Mouse (Mus musculus): ENCODE results near the gene Mxi1. TPM values are rescaled to one million over a fixed set of nuclear protein-coding genes. Genes with fewer than 3 reads are reported as not detected.

Mxi1 gene
- polyA plus RNA-seq, 1 experiment from 2014 or later: 56.4 TPM

DNA sequence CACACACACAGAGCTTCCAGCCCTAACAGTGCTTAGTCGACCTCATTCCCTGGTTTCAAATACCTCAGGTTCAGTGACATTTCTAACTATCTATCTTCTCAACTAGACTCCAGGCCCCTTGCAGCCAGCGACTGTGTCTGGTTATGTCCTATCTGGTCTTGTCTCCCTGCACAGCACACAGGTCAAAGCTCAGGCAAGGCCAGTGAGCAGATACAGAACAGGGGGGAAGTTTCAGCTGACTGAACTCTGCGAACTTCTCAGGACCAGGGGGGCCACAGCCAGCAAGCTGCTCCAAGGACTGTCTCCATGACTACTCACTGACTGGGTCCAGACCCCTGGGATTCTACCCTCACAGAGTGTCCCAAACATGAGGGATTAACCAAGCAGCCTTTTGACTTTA is 35.1 kb upstream of the Mxi1 start:
- H3K36me3 ChIP-seq (ENCODE audit: control insufficient read depth, insufficient read depth, low read length): no peaks in the 10 kb centered on the region
- no peaks in the 10 kb centered on the region for H3K27me3 ChIP-seq (ENCODE audit: control insufficient read depth, insufficient read depth, low read length)
- no peak overlapping the region for H3K9ac ChIP-seq (ENCODE audit: low read length)
- DNase-seq (ENCODE audit: low spot score) (no peak), ATAC-seq (ENCODE audit: insufficient read depth, low FRiP score, low TSS enrichment) (no peak)
- no peak overlapping the region for H3K27ac ChIP-seq (ENCODE audit: low read depth, low read length)
- no peaks in the 10 kb centered on the region for H3K4me1 ChIP-seq (ENCODE audit: control insufficient read depth, insufficient read depth, low read length)
- no peak overlapping the region for H3K4me3 ChIP-seq (ENCODE audit: low read depth, low read length)
- H3K4me2 ChIP-seq (ENCODE audit: low read depth): no peak overlapping the region
- H3K9me3 ChIP-seq (ENCODE audit: control insufficient read depth, low read length): no peaks in the 10 kb centered on the region
- 41% methylated on average over 3 of the region's 3 CpGs for WGBS

- Histone ChIP-seq H3K9ac (ENCODE audit: low read length) (no peak overlapping the region), H3K9me3 (ENCODE audit: control insufficient read depth, low read length) (no peaks in the 10 kb centered on the region), H3K4me3 (ENCODE audit: low read depth, low read length) (no peak overlapping the region), H3K27ac (ENCODE audit: low read depth, low read length) (no peak overlapping the region), H3K4me1 (ENCODE audit: control insufficient read depth, insufficient read depth, low read length) (no peaks in the 10 kb centered on the region), H3K27me3 (ENCODE audit: control insufficient read depth, insufficient read depth, low read length) (no peaks in the 10 kb centered on the region), H3K36me3 (ENCODE audit: control insufficient read depth, insufficient read depth, low read length) (no peaks in the 10 kb centered on the region), H3K4me2 (ENCODE audit: low read depth) (no peak overlapping the region)
- WGBS: 76% methylated on average over 19 of the region's 19 CpGs
- no peak for DNase-seq (ENCODE audit: low spot score)
- ATAC-seq (ENCODE audit: insufficient read depth, low FRiP score, low TSS enrichment): no peak
Observed at GRCm38 (mm10) chr19:53276902-53277707, 33.2 kb upstream of the Mxi1 start.

DNA sequence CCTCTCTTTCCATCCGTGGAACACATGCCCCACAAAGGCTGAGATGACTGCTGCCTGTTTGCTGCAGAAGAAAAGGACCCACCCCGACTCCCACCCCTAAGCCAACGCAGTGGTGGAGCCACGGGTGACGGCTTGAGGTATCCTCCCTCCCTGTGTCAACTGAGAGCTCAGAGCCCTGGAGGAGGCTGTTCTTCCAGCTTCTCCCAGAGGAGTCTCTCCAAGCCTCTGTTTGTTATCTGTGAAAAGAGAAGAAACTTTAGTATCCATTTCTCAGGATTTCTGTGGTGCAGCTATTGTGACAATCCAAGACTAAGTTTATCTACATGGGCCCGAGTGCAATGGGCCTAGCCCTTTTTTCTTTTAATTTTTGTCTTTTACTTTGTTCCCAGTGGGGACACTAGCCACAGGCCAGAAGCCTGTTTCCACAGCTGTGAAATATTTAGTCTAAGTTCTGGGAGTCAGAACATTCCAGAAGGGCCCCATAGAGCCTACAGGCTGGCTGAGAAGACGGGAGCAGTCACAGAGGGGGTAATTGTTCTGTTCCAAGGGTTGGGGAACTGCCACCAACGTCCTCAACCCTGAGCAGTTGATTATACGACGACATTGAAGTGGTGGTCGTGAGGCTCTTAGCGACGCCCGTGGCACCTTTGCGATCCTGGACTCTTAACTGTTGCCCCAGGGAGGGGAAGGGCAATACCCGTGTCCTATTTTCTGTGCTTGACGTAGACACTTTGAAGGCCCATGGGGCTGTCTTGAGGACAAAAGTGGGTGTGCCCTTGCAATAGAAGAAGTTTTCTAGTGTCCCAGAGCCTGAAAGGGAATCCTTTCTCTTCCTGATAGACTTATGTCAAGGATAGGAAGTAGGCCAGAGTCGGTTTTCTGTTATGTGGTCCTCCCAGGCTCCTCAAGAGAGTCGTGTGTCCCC is 31.6 kb upstream of the Mxi1 start:
- DNase-seq (ENCODE audit: low spot score): no peak
- no peak overlapping the region for H3K9ac ChIP-seq (ENCODE audit: low read length)
- no peak overlapping the region for H3K27ac ChIP-seq (ENCODE audit: low read depth, low read length)
- no peak for ATAC-seq (ENCODE audit: insufficient read depth, low FRiP score, low TSS enrichment)
- H3K4me3 ChIP-seq (ENCODE audit: low read depth, low read length): no peak overlapping the region
- H3K27me3 ChIP-seq (ENCODE audit: control insufficient read depth, insufficient read depth, low read length): no peaks in the 10 kb centered on the region
- WGBS: 66% methylated on average over 19 of the region's 19 CpGs
- no peaks in the 10 kb centered on the region for H3K36me3 ChIP-seq (ENCODE audit: control insufficient read depth, insufficient read depth, low read length)
- no peaks in the 10 kb centered on the region for H3K9me3 ChIP-seq (ENCODE audit: control insufficient read depth, low read length)
- no peak overlapping the region for H3K4me2 ChIP-seq (ENCODE audit: low read depth)
- no peaks in the 10 kb centered on the region for H3K4me1 ChIP-seq (ENCODE audit: control insufficient read depth, insufficient read depth, low read length)

DNA sequence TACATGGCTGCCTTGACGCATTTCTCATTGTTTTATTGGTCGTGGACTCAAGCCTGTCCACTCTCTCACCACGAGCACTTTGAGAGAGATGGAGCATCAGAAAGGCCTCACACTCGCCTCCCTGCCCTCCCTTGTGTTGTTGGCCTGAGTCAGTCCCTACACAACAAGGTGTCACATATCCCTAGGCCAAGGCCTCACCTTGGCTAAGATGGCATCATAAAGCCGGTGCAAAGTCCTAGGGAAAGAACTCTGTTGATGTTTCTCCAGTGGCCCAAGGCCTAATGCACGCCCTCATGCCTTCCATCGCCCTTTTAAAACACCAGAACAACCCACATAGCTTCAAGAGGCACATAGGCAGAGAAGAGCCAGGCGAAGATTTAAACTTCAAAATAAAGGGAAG is 30.1 kb upstream of the Mxi1 start:
- DNase-seq (ENCODE audit: low spot score) (no peak), ATAC-seq (ENCODE audit: insufficient read depth, low FRiP score, low TSS enrichment) (no peak)
- Histone ChIP-seq H3K36me3 (ENCODE audit: control insufficient read depth, insufficient read depth, low read length) (no peaks in the 10 kb centered on the region), H3K4me2 (ENCODE audit: low read depth) (no peak overlapping the region), H3K4me3 (ENCODE audit: low read depth, low read length) (no peak overlapping the region), H3K9me3 (ENCODE audit: control insufficient read depth, low read length) (no peaks in the 10 kb centered on the region), H3K4me1 (ENCODE audit: control insufficient read depth, insufficient read depth, low read length) (peaks cover 3% of the 10 kb centered on the region; the same call in 1 of the 2 replicates), H3K27ac (ENCODE audit: low read depth, low read length) (no peak overlapping the region), H3K9ac (ENCODE audit: low read length) (no peak overlapping the region), H3K27me3 (ENCODE audit: control insufficient read depth, insufficient read depth, low read length) (no peaks in the 10 kb centered on the region)
- WGBS: 88% methylated on average over 8 of the region's 8 CpGs

GRCm38 (mm10) chr19:53282571-53282970 is 27.7 kb upstream of the Mxi1 start:
- no peak overlapping the region for H3K9ac ChIP-seq (ENCODE audit: low read length)
- H3K4me1 ChIP-seq (ENCODE audit: control insufficient read depth, insufficient read depth, low read length): peaks cover 3% of the 10 kb centered on the region; the same call in 1 of the 2 replicates
- DNase-seq (ENCODE audit: low spot score) (no peak), ATAC-seq (ENCODE audit: insufficient read depth, low FRiP score, low TSS enrichment) (no peak)
- 69% methylated on average over 10 of the region's 10 CpGs for WGBS
- H3K4me2 ChIP-seq (ENCODE audit: low read depth): no peak overlapping the region
- H3K4me3 ChIP-seq (ENCODE audit: low read depth, low read length): no peak overlapping the region
- no peaks in the 10 kb centered on the region for H3K27me3 ChIP-seq (ENCODE audit: control insufficient read depth, insufficient read depth, low read length)
- no peaks in the 10 kb centered on the region for H3K36me3 ChIP-seq (ENCODE audit: control insufficient read depth, insufficient read depth, low read length)
- no peak overlapping the region for H3K27ac ChIP-seq (ENCODE audit: low read depth, low read length)
- no peaks in the 10 kb centered on the region for H3K9me3 ChIP-seq (ENCODE audit: control insufficient read depth, low read length)

- no peak overlapping the region for H3K4me2 ChIP-seq (ENCODE audit: low read depth)
- DNase-seq (ENCODE audit: low spot score) (no peak), ATAC-seq (ENCODE audit: insufficient read depth, low FRiP score, low TSS enrichment) (no peak)
- H3K27ac ChIP-seq (ENCODE audit: low read depth, low read length): no peak overlapping the region
- H3K27me3 ChIP-seq (ENCODE audit: control insufficient read depth, insufficient read depth, low read length): no peaks in the 10 kb centered on the region
- peaks cover 3% of the 10 kb centered on the region; the same call in 1 of the 2 replicates for H3K4me1 ChIP-seq (ENCODE audit: control insufficient read depth, insufficient read depth, low read length)
- no peaks in the 10 kb centered on the region for H3K9me3 ChIP-seq (ENCODE audit: control insufficient read depth, low read length)
- H3K4me3 ChIP-seq (ENCODE audit: low read depth, low read length): no peak overlapping the region
- H3K36me3 ChIP-seq (ENCODE audit: control insufficient read depth, insufficient read depth, low read length): no peaks in the 10 kb centered on the region
- 87% methylated on average over 7 of the region's 7 CpGs for WGBS
- no peak overlapping the region for H3K9ac ChIP-seq (ENCODE audit: low read length)
Observed at GRCm38 (mm10) chr19:53283742-53284141, 26.6 kb upstream of the Mxi1 start.

- DNase-seq (ENCODE audit: low spot score): no peak
- WGBS: 45% methylated on average over 20 of the region's 20 CpGs
Observed at GRCm38 (mm10) chr19:53284268-53285208, 25.8 kb upstream of the Mxi1 start.

More at GRCm38 (mm10) chr19:53284268-53285208, 25.8 kb upstream of the Mxi1 start:
- no peak overlapping the region for H3K27ac ChIP-seq (ENCODE audit: low read depth, low read length)
- H3K9ac ChIP-seq (ENCODE audit: low read length): no peak overlapping the region; the same call in 1 of the 2 replicates
- no peak overlapping the region for H3K4me2 ChIP-seq (ENCODE audit: low read depth)
- no peaks in the 10 kb centered on the region for H3K9me3 ChIP-seq (ENCODE audit: control insufficient read depth, low read length)
- H3K27me3 ChIP-seq (ENCODE audit: control insufficient read depth, insufficient read depth, low read length): no peaks in the 10 kb centered on the region
- H3K4me3 ChIP-seq (ENCODE audit: low read depth, low read length): no peak overlapping the region
- no peaks in the 10 kb centered on the region for H3K36me3 ChIP-seq (ENCODE audit: control insufficient read depth, insufficient read depth, low read length)
- no peak for ATAC-seq (ENCODE audit: insufficient read depth, low FRiP score, low TSS enrichment)
- peaks cover 3% of the 10 kb centered on the region; the same call in 1 of the 2 replicates for H3K4me1 ChIP-seq (ENCODE audit: control insufficient read depth, insufficient read depth, low read length)

Data from neural tube, embryonic 11.5 days (tissue).